Mouse (Mus musculus): ENCODE data around the gene Pnkd. TPM values are rescaled to one million over a fixed set of nuclear protein-coding genes. Genes with fewer than 3 reads are reported as not detected.

Pnkd gene
- polyA plus RNA-seq, 1 experiment from 2014 or later, result 288 TPM

DNA sequence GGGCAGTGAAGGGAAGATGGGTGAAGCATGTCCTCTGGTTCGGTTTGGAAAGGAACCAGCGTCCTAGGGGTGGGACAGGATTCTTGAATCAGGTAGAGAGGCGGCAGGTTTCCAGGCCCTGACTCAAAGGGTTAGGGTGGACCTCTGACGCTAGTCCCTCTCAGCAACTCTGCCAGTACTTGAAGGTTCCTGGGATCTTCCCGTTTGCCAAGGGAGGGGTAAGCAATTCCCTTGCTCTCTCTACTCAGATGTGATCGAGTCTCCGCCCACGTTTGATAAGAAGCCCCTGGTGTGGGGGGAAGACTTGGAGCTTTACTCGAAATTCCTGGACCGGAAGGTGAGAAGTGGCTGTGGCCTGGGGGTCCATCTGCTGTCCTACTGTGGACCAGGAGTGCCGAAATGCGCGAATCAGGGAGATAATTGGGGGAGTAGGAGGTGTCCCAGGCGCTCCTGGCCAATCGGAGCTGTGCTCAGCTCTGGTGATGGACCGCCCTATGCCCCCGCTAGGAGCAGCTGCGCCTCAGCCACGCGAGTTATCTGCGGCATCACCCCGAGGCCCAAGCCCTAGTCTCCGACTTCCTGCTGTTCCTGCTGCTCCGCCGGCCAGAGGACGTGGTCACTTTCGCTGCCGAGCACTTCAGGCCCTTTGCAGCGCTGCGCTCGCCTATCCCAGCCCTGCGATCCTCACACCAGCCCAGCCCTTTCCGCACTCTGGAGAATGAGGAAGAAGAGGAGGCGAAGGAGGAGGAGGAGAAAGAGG is 83.3 kb downstream of the Pnkd start:
- WGBS, result 7% methylated on average over 34 of the region's 34 CpGs
- peak overlapping the region; percentile 42 for H3K4me3 ChIP-seq
- H3K9ac ChIP-seq, result peak overlapping the region; percentile 35
- H3K27ac ChIP-seq, result no peak overlapping the region
- no peaks in the 10 kb centered on the region for H3K27me3 ChIP-seq
- peaks cover 10% of the 10 kb centered on the region for H3K4me1 ChIP-seq (replicated peaks)
- no peaks in the 10 kb centered on the region for H3K36me3 ChIP-seq
- H3K4me2 ChIP-seq, result peak overlapping the region; percentile 69
- ATAC-seq (replicated peaks; ENCODE audit: insufficient number of reproducible peaks, insufficient read depth, low FRiP score, low read depth), result peak; percentile 54
- H3K9me3 ChIP-seq (replicated peaks), result no peaks in the 10 kb centered on the region

GRCm38 (mm10) chr1:74370040-74370439 is 85.3 kb downstream of the Pnkd start:
- no peak for ATAC-seq (replicated peaks; ENCODE audit: insufficient number of reproducible peaks, insufficient read depth, low FRiP score, low read depth)
- Histone ChIP-seq H3K27ac (no peak overlapping the region), H3K4me2 (no peak overlapping the region), H3K36me3 (no peaks in the 10 kb centered on the region), H3K9me3 (replicated peaks) (no peaks in the 10 kb centered on the region), H3K27me3 (no peaks in the 10 kb centered on the region), H3K9ac (no peak overlapping the region; the same call in 1 of the 2 replicates), H3K4me3 (no peak overlapping the region), H3K4me1 (replicated peaks) (peaks cover 13% of the 10 kb centered on the region)
- WGBS, result 45% methylated on average over 4 of the region's 4 CpGs

DNA sequence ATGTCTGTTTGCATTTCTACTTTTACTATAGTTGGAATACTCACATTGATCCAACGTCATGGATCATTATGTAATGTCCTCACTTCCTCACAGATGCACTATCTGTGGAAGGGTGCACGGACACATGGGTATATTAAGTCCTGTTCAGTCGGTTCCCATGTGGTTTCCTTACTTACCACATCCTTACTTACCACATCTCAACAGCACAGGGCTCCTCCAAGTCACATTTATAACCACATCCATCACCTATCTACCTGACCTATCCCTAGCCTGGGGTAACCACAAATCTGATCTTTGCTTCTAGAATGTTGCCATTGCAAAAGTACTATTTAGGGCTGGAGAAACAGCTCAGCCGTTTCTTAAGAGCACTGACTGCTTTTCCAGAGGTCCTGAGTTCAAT is 88.6 kb downstream of the Pnkd start:
- no peak for ATAC-seq (replicated peaks; ENCODE audit: insufficient number of reproducible peaks, insufficient read depth, low FRiP score, low read depth)
- WGBS, result 66% methylated on average over 4 of the region's 4 CpGs

GRCm38 (mm10) chr1:74374980-74375379 is 90.2 kb downstream of the Pnkd start, which contains the start of gene Slc11a1:
TSS of gene Slc11a1 (plus strand) at chr1:74375195.
- WGBS, result 68% methylated on average over 8 of the region's 8 CpGs
- H3K9me3 ChIP-seq (replicated peaks), result no peaks in the 10 kb centered on the region
- no peak for ATAC-seq (replicated peaks; ENCODE audit: insufficient number of reproducible peaks, insufficient read depth, low FRiP score, low read depth)
- H3K36me3 ChIP-seq, result no peaks in the 10 kb centered on the region
- no peak within 1 kb of the TSS for H3K4me3 ChIP-seq
- H3K9ac ChIP-seq, result no peak within 1 kb of the TSS
- H3K4me2 ChIP-seq, result no peak within 1 kb of the TSS
- H3K27ac ChIP-seq, result peak within 1 kb of the TSS; percentile 2; the same call in 1 of the 2 replicates
- 0 out of 2 replicates have a peak, but pooled peaks cover 11% of the 10 kb centered on the region for H3K4me1 ChIP-seq (replicated peaks)
- no peaks in the 10 kb centered on the region for H3K27me3 ChIP-seq

More for the DNA sequence above, 88.6 kb downstream of the Pnkd start:
- Histone ChIP-seq H3K27me3 (no peaks in the 10 kb centered on the region), H3K36me3 (no peaks in the 10 kb centered on the region), H3K27ac (no peak overlapping the region), H3K4me1 (replicated peaks) (peaks cover 13% of the 10 kb centered on the region; the same call in 1 of the 2 replicates), H3K4me2 (no peak overlapping the region), H3K9me3 (replicated peaks) (no peaks in the 10 kb centered on the region), H3K9ac (no peak overlapping the region), H3K4me3 (no peak overlapping the region)

DNA sequence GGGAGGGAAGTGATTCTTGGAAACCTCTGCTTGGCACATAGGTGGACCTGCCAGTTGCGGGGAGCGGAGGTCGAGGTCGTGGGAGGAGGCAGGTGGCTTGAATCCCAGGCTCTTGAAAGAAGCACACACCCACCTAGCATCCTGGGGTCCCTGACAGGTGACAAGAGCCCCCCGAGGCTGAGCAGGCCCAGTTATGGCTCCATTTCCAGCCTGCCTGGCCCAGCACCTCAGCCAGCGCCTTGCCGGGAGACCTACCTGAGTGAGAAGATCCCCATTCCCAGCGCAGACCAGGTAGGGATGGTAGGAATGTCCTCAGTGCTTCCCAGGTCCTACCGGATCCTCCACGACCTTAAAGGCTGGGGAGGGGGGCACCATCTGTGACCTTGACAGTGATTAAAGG is 90.8 kb downstream of the Pnkd start:
- no peak for ATAC-seq (replicated peaks; ENCODE audit: insufficient number of reproducible peaks, insufficient read depth, low FRiP score, low read depth)
- no peaks in the 10 kb centered on the region for H3K9me3 ChIP-seq (replicated peaks)
- H3K27me3 ChIP-seq, result no peaks in the 10 kb centered on the region
- H3K9ac ChIP-seq, result no peak overlapping the region
- no peaks in the 10 kb centered on the region for H3K36me3 ChIP-seq
- 0 out of 2 replicates have a peak, but pooled peaks cover 11% of the 10 kb centered on the region for H3K4me1 ChIP-seq (replicated peaks)
- no peak overlapping the region for H3K4me2 ChIP-seq
- H3K27ac ChIP-seq, result no peak overlapping the region
- WGBS, result 78% methylated on average over 10 of the region's 10 CpGs
- no peak overlapping the region for H3K4me3 ChIP-seq

GRCm38 (mm10) chr1:74376396-74376795 is 91.7 kb downstream of the Pnkd start:
- no peak overlapping the region for H3K4me3 ChIP-seq
- ATAC-seq (replicated peaks; ENCODE audit: insufficient number of reproducible peaks, insufficient read depth, low FRiP score, low read depth), result no peak

DNA sequence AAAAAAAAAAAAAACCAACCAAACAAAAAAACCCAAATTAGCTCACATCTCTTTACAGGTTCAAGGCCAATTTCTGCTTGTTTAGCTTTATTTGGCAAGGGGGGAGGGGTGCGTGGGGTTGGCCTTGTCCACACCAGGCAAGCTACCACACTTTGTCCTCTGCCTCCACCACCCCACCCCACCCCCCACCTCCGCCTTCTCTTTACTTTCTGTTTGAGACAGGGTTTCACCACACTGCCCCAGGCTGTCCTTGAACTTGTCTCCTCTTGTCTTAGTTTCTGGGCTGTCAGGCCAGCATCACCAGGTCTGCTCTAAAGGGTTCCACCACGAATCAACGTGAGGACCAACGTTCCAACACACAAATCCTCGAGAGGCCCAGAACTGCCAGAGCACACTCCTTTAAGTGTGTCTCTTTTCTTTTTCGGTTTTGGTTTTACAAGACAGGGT is 94.4 kb downstream of the Pnkd start:
- H3K9ac ChIP-seq, result no peak overlapping the region
- H3K4me2 ChIP-seq, result no peak overlapping the region
- H3K4me3 ChIP-seq, result no peak overlapping the region
- H3K4me1 ChIP-seq (replicated peaks), result 0 out of 2 replicates have a peak, but pooled peaks cover 11% of the 10 kb centered on the region
- 83% methylated on average over 7 of the region's 7 CpGs for WGBS
- H3K9me3 ChIP-seq (replicated peaks), result no peaks in the 10 kb centered on the region
- no peak for ATAC-seq (replicated peaks; ENCODE audit: insufficient number of reproducible peaks, insufficient read depth, low FRiP score, low read depth)
- no peaks in the 10 kb centered on the region for H3K36me3 ChIP-seq
- no peaks in the 10 kb centered on the region for H3K27me3 ChIP-seq
- H3K27ac ChIP-seq, result no peak overlapping the region

More at GRCm38 (mm10) chr1:74376396-74376795, 91.7 kb downstream of the Pnkd start:
- Histone ChIP-seq H3K9ac (no peak overlapping the region), H3K4me1 (replicated peaks) (0 out of 2 replicates have a peak, but pooled peaks cover 11% of the 10 kb centered on the region), H3K4me2 (no peak overlapping the region), H3K36me3 (no peaks in the 10 kb centered on the region), H3K27ac (no peak overlapping the region), H3K27me3 (no peaks in the 10 kb centered on the region), H3K9me3 (replicated peaks) (no peaks in the 10 kb centered on the region)
- WGBS, result 83% methylated on average over 4 of the region's 4 CpGs

GRCm38 (mm10) chr1:74380484-74380883 is 95.8 kb downstream of the Pnkd start:
- Histone ChIP-seq H3K4me3 (no peak overlapping the region), H3K4me1 (replicated peaks) (0 out of 2 replicates have a peak, but pooled peaks cover 5% of the 10 kb centered on the region), H3K4me2 (no peak overlapping the region), H3K9ac (no peak overlapping the region), H3K36me3 (no peaks in the 10 kb centered on the region), H3K27ac (no peak overlapping the region), H3K27me3 (no peaks in the 10 kb centered on the region), H3K9me3 (replicated peaks) (no peaks in the 10 kb centered on the region)
- WGBS, result 84% methylated on average over 5 of the region's 5 CpGs
- no peak for ATAC-seq (replicated peaks; ENCODE audit: insufficient number of reproducible peaks, insufficient read depth, low FRiP score, low read depth)

DNA sequence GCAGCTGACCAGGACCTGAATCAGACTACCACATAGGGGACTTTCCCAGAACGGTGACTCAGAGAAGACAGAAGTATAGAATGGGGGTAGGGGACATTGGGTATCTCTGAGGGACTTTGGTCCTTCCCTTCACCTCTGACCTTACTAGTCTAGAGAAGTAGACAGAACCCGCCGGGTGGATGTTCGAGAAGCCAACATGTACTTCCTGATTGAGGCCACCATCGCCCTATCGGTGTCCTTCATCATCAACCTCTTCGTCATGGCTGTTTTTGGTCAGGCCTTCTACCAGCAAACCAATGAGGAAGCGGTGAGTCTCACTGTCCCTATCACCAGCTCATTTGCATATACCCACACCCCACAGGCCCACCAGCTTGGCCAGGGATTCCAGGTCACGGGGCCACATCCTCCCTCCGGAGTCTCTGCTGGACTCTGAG is 96.9 kb downstream of the Pnkd start:
- no peaks in the 10 kb centered on the region for H3K9me3 ChIP-seq (replicated peaks)
- no peaks in the 10 kb centered on the region for H3K27me3 ChIP-seq
- no peak overlapping the region for H3K9ac ChIP-seq
- peaks cover 4% of the 10 kb centered on the region; the same call in 1 of the 2 replicates for H3K4me1 ChIP-seq (replicated peaks)
- no peak overlapping the region for H3K4me3 ChIP-seq
- WGBS, result 87% methylated on average over 10 of the region's 10 CpGs
- no peak overlapping the region for H3K27ac ChIP-seq
- ATAC-seq (replicated peaks; ENCODE audit: insufficient number of reproducible peaks, insufficient read depth, low FRiP score, low read depth), result no peak
- H3K36me3 ChIP-seq, result no peaks in the 10 kb centered on the region
- H3K4me2 ChIP-seq, result no peak overlapping the region

DNA sequence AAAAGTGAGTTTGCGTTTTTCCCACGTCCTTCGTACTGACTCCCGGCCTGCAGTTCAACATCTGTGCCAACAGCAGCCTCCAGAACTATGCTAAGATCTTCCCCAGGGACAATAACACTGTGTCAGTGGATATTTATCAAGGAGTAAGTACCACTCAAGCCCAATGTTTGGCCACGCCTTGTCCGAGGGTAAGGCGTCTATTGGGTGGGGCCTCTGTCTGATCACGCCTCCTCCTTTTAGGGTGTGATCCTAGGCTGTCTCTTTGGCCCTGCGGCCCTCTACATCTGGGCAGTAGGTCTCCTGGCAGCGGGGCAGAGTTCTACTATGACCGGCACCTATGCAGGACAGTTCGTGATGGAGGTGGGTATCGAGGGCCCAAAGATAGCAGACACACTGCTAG is 98.7 kb downstream of the Pnkd start:
- no peaks in the 10 kb centered on the region for H3K9me3 ChIP-seq (replicated peaks)
- no peak overlapping the region for H3K4me3 ChIP-seq
- no peak overlapping the region for H3K9ac ChIP-seq
- ATAC-seq (replicated peaks; ENCODE audit: insufficient number of reproducible peaks, insufficient read depth, low FRiP score, low read depth), result no peak
- no peaks in the 10 kb centered on the region for H3K36me3 ChIP-seq
- 86% methylated on average over 13 of the region's 13 CpGs for WGBS
- no peak overlapping the region for H3K27ac ChIP-seq
- H3K27me3 ChIP-seq, result no peaks in the 10 kb centered on the region
- H3K4me1 ChIP-seq (replicated peaks), result peaks cover 17% of the 10 kb centered on the region
- H3K4me2 ChIP-seq, result no peak overlapping the region

DNA sequence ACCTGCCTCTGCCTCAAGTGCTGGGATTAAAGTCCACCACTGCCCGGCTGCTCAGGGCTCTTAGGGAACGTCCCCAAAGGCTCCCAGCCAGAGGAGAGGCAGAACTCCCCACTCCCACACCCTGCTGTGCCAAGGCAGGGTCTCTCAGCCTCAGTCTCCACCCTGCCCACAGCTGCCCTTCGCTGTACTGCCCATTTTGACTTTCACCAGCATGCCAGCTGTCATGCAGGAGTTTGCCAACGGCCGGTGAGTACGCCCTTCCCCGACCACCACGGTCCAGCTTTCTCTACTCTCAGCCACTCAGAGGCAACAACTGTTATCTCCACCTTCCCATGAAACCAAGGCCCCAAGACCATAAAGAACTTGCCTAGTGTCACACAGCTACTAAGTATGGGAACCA is 99.8 kb downstream of the Pnkd start:
- no peak for ATAC-seq (replicated peaks; ENCODE audit: insufficient number of reproducible peaks, insufficient read depth, low FRiP score, low read depth)
- no peaks in the 10 kb centered on the region for H3K9me3 ChIP-seq (replicated peaks)
- WGBS, result 79% methylated on average over 8 of the region's 8 CpGs
- H3K4me2 ChIP-seq, result no peak overlapping the region
- H3K9ac ChIP-seq, result no peak overlapping the region
- no peaks in the 10 kb centered on the region for H3K36me3 ChIP-seq
- H3K4me1 ChIP-seq (replicated peaks), result peaks cover 25% of the 10 kb centered on the region
- no peak overlapping the region for H3K4me3 ChIP-seq
- H3K27ac ChIP-seq, result no peak overlapping the region
- H3K27me3 ChIP-seq, result no peaks in the 10 kb centered on the region

- WGBS, result 89% methylated on average over 10 of the region's 10 CpGs
- no peak overlapping the region for H3K4me3 ChIP-seq
- no peak for ATAC-seq (replicated peaks; ENCODE audit: insufficient number of reproducible peaks, insufficient read depth, low FRiP score, low read depth)
- no peaks in the 10 kb centered on the region for H3K36me3 ChIP-seq
- no peak overlapping the region for H3K9ac ChIP-seq
- H3K9me3 ChIP-seq (replicated peaks), result no peaks in the 10 kb centered on the region
- H3K27me3 ChIP-seq, result no peaks in the 10 kb centered on the region
- H3K27ac ChIP-seq, result no peak overlapping the region
- no peak overlapping the region for H3K4me2 ChIP-seq
- H3K4me1 ChIP-seq (replicated peaks), result peaks cover 30% of the 10 kb centered on the region
Observed at GRCm38 (mm10) chr1:74385064-74385463, 100.3 kb downstream of the Pnkd start.
